Mouse (Mus musculus) erythroid progenitor cell, adult 5-6 weeks (primary cell): ENCODE results near the gene Fbxo47. TPM values are rescaled to one million over a fixed set of nuclear protein-coding genes. Genes with fewer than 3 reads are reported as not detected.

ENCODE experiments used
- total RNA-seq, 2 experiments: library from RNA; stranded (forward) in 1 of 2; stranded (reverse) in 1 of 2; fragments of 150-400 nt in 1 of 2; fragments of 186-747, 209-891 nt in 1 of 2; gene quantifications; 2 replicates each; pipeline versions ENCODE4 v1.2.3 to v1.2.4; 2015 to 2017; ENCODE audit warnings: low replicate concordance in 2 of 2

Gene Fbxo47
- total RNA-seq, 2 experiments from 2014 or later, result 0.61 TPM; not detected in 1

Other genes with a start within 250 kb of the Fbxo47 start
- 2.1 and 9.7 TPM in 2 replicates for gene Mllt6, start 220.7 kb downstream of the Fbxo47 start, total RNA-seq (2015; ENCODE audit: low replicate concordance)
- 1.3 and 3.9 TPM in 2 replicates for gene Mllt6, start 220.7 kb downstream of the Fbxo47 start, total RNA-seq (2017; ENCODE audit: low replicate concordance)
- 6.3 TPM in 1 of 2 replicates, not detected in the other for gene Cisd3, start 198.3 kb downstream of the Fbxo47 start, total RNA-seq (2015; ENCODE audit: low replicate concordance)
- not detected in 2 replicates for gene Cisd3, start 198.3 kb downstream of the Fbxo47 start, total RNA-seq (2017; ENCODE audit: low replicate concordance)
- gene Pcgf2, start 183.7 kb downstream of the Fbxo47 start, total RNA-seq (2015; ENCODE audit: low replicate concordance), result 5.9 TPM in 1 of 2 replicates, not detected in the other
- 2.1 TPM in 1 of 2 replicates, not detected in the other for gene Pcgf2, start 183.7 kb downstream of the Fbxo47 start, total RNA-seq (2017; ENCODE audit: low replicate concordance)
- 20.5 and 50.7 TPM in 2 replicates for gene Psmb3, start 180.8 kb downstream of the Fbxo47 start, total RNA-seq (2015; ENCODE audit: low replicate concordance)
- 7.9 and 45.8 TPM in 2 replicates for gene Psmb3, start 180.8 kb downstream of the Fbxo47 start, total RNA-seq (2017; ENCODE audit: low replicate concordance)
- 2.9 and 4.0 TPM in 2 replicates for gene Pip4k2b, start 139.4 kb downstream of the Fbxo47 start, total RNA-seq (2015; ENCODE audit: low replicate concordance)
- gene Pip4k2b, start 139.4 kb downstream of the Fbxo47 start, total RNA-seq (2017; ENCODE audit: low replicate concordance), result 2.1 and 12.6 TPM in 2 replicates
- gene Cwc25, start 117.6 kb downstream of the Fbxo47 start, total RNA-seq (2015; ENCODE audit: low replicate concordance), result 8.3 and 13.8 TPM in 2 replicates
- gene Cwc25, start 117.6 kb downstream of the Fbxo47 start, total RNA-seq (2017; ENCODE audit: low replicate concordance), result 8.8 and 19.1 TPM in 2 replicates
- gene 1700001P01Rik, start 108.2 kb downstream of the Fbxo47 start, total RNA-seq (2015; ENCODE audit: low replicate concordance), result not detected in 2 replicates
- not detected in 2 replicates for gene 1700001P01Rik, start 108.2 kb downstream of the Fbxo47 start, total RNA-seq (2017; ENCODE audit: low replicate concordance)
- 324 and 337 TPM in 2 replicates for gene Rpl23, start 101.7 kb downstream of the Fbxo47 start, total RNA-seq (2015; ENCODE audit: low replicate concordance)
- 331 and 402 TPM in 2 replicates for gene Rpl23, start 101.7 kb downstream of the Fbxo47 start, total RNA-seq (2017; ENCODE audit: low replicate concordance)
- gene Lasp1, start 85.2 kb downstream of the Fbxo47 start, total RNA-seq (2015; ENCODE audit: low replicate concordance), result 28.9 and 33.5 TPM in 2 replicates
- 14.8 and 57.0 TPM in 2 replicates for gene Lasp1, start 85.2 kb downstream of the Fbxo47 start, total RNA-seq (2017; ENCODE audit: low replicate concordance)
- not detected in 2 replicates for gene B230217C12Rik, start 43.4 kb downstream of the Fbxo47 start, total RNA-seq (2015; ENCODE audit: low replicate concordance)
- not detected in 2 replicates for gene B230217C12Rik, start 43.4 kb downstream of the Fbxo47 start, total RNA-seq (2017; ENCODE audit: low replicate concordance)
- 1.3 TPM in 1 of 2 replicates, not detected in the other for gene Plxdc1, start 102.3 kb upstream of the Fbxo47 start, total RNA-seq (2015; ENCODE audit: low replicate concordance)
- 2.3 and 2.4 TPM in 2 replicates for gene Plxdc1, start 102.3 kb upstream of the Fbxo47 start, total RNA-seq (2017; ENCODE audit: low replicate concordance)
- gene Arl5c, start 112.0 kb upstream of the Fbxo47 start, total RNA-seq (2015; ENCODE audit: low replicate concordance), result 8.8 and 24.5 TPM in 2 replicates
- 9.6 and 17.5 TPM in 2 replicates for gene Arl5c, start 112.0 kb upstream of the Fbxo47 start, total RNA-seq (2017; ENCODE audit: low replicate concordance)
- gene Cacnb1, start 138.9 kb upstream of the Fbxo47 start, total RNA-seq (2015; ENCODE audit: low replicate concordance), result not detected in 2 replicates
- 0.13 and 0.68 TPM in 2 replicates for gene Cacnb1, start 138.9 kb upstream of the Fbxo47 start, total RNA-seq (2017; ENCODE audit: low replicate concordance)
- 931 and 1,058 TPM in 2 replicates for gene Rpl19, start 142.6 kb upstream of the Fbxo47 start, total RNA-seq (2015; ENCODE audit: low replicate concordance)
- 346 and 531 TPM in 2 replicates for gene Rpl19, start 142.6 kb upstream of the Fbxo47 start, total RNA-seq (2017; ENCODE audit: low replicate concordance)
- gene Stac2, start 169.3 kb upstream of the Fbxo47 start, total RNA-seq (2015; ENCODE audit: low replicate concordance), result not detected in 2 replicates
- gene Stac2, start 169.3 kb upstream of the Fbxo47 start, total RNA-seq (2017; ENCODE audit: low replicate concordance), result not detected in 2 replicates